Mouse (Mus musculus) 3T3-L1 (cell line): Measurements from ENCODE around the gene Bpifa2.
"Not testable (repeated sequence)": the region's sequence is repeated elsewhere in the genome, so short reads cannot be mapped to it uniquely, and the experiment has no call there.

Experiments
- DNase-seq: peaks from one replicate; pipeline ENCODE4 v3.0.0-alpha.2; 2015; ENCODE audit warnings: low read depth, low spot score

The Bpifa2 gene

DNA sequence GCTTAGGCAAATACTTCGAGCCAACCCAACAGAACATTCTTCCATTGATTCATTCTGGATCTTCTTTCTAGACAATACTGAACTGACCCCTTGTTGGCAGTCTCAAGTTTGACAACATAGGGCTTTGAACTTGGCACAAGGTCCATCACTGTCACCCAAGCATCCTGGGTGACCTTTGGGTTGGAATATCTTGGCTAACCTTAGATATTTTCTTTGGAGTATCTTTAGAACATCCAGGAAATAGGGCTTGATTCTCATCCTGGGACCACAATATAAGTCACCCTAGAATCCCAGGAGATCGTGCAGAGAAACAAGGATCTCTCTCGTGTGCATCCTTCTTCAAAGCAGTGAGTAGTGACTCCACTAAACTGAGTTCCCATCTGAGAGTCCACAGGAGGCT is at the start of gene Bpifa2:
Gene Bpifa2 (plus strand): TSS at position 301 of the 400 bp plus-strand sequence.
- DNase-seq: no peak

DNA sequence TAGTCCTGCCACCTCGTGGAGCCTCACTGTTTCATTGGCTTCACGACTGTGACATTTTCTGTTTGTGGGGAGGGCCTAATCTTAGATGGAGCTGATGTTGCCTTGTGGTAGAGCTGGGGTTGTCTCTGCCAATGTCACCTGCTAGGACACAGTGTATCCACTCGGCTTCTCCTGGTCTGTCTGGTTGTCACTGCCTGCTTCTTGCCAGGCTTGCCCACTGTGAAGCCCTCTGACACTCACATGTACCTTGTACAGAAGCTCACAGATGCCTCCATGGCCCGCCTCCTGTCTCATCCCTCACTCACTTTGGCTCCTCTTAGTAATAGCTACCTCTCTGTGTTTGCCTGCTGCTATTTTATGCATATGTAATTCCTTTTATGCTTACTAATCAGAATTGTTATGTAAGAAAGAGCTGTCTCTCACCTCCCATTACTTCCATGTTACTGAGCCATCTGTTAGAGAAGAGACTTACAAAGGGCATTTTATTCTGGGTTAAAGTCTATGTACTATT is 45.2 kb upstream of the Bpifa2 start:
- no peak for DNase-seq

DNA sequence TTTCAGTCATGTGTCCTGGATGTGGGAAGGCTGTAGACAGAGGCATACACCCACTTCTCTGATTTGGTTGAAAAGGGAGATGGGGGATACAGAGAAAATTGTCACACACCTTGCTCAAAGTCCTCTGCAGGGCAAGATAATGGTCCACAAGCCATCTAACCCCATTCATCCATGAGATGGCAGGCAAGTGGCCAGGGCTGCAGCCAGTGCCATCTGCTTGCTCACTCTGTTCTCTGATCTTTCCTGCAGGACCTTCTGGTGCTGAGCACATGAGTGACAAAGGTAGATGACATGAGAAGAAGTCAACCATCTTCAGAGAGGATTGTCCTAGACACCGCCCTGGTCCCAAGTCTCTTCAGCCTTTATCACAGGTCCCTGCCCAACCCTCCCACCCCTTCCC is 44.7 kb upstream of the Bpifa2 start:
- no peak for DNase-seq

DNA sequence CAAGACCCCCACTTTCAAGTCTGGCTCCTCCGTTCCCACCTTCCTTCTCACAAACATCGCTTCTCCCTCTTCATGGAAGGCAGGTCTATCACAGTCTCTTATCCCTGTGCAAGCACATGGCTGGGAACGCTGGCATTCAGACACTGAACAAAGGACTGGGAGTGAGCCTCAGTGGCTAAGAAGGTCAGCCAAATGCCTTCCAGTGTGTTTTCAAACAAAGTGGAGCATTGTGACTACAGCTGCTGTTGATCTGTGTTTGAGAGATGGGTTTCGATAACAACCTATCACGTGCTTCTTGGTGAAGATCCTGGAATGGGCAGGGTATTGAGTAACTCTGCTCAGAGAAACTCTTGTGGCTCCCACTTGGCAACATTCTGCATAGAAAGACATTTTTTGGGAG is 37.8 kb upstream of the Bpifa2 start:
- no peak for DNase-seq

GRCm38 (mm10) chr2:153974582-153974981 is 33.5 kb upstream of the Bpifa2 start, which contains the start of gene Bpifa6:
Gene Bpifa6 (plus strand): TSS chr2:153974945.
- no peak for DNase-seq

- DNase-seq: peak; percentile 85
Measured at GRCm38 (mm10) chr2:153995770-153996169, 12.3 kb upstream of the Bpifa2 start.

DNA sequence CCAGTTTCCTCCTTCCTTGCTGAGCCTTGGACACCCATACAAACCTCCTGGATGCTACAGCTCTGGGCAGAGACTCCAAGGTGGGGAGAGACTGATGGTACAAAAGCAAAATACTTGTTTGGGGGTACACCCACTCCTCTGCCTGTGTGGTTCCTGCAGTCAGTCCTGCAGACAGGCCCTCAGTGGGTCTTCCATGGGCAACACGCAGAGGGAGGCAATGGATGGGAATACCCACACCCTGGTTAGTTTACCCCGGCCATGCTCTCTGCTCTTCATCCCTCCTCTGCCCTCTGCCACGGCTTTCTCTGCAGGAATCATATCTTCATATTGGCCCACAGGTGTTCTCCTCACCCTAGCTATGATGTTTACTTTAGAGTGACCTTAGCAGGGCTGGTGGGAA is 7.6 kb upstream of the Bpifa2 start:
- DNase-seq: no peak

GRCm38 (mm10) chr2:154001056-154001455 is 7.0 kb upstream of the Bpifa2 start:
- DNase-seq: no peak

GRCm38 (mm10) chr2:154004456-154004855 is 3.6 kb upstream of the Bpifa2 start:
- DNase-seq: no peak

DNA sequence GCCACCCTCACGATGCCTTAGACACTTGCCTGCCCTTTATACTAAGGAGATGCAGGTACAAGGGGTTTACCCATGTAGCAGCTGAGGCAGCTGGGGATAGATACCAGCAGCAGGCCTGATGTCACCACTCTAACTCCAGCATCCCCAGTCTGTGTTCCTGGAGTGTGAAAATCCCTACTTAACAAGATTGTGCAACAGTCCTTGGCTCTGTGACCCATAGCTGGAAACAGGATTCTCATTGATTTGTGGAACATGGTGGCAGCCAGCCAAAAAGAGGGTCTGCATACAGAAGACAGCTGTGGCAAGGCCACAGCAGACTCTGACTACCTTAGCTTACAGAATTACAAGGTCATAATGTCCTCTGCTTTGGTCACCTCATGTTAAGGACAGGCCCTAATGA is 3.0 kb upstream of the Bpifa2 start:
- DNase-seq: no peak

- no peak for DNase-seq
Measured at GRCm38 (mm10) chr2:154005734-154006133, 2.3 kb upstream of the Bpifa2 start.

GRCm38 (mm10) chr2:154006331-154006730 is 1.7 kb upstream of the Bpifa2 start:
- DNase-seq: no peak

- DNase-seq: no peak
Measured at GRCm38 (mm10) chr2:154007381-154007780, 684 bp upstream of the Bpifa2 start.

GRCm38 (mm10) chr2:154017990-154018389 is 9.9 kb downstream of the Bpifa2 start:
- DNase-seq: no peak

- DNase-seq: not testable (repeated sequence)
Measured at GRCm38 (mm10) chr2:154024676-154025075, 16.6 kb downstream of the Bpifa2 start.

GRCm38 (mm10) chr2:154038932-154039331 is 30.9 kb downstream of the Bpifa2 start:
- DNase-seq: peak; percentile 25

- DNase-seq: no peak
Measured at GRCm38 (mm10) chr2:154044743-154045142, 36.7 kb downstream of the Bpifa2 start.

GRCm38 (mm10) chr2:154058690-154059089 is 50.6 kb downstream of the Bpifa2 start:
- DNase-seq: no peak
